Mouse (Mus musculus): ENCODE measurements around the gene Gm21921. TPM values are rescaled to one million over a fixed set of nuclear protein-coding genes. Genes with fewer than 3 reads are reported as not detected.
"Not testable (repeated sequence)": the region's sequence is repeated elsewhere in the genome, so short reads cannot be mapped to it uniquely, and the experiment has no call there.

Gene Gm21921
- polyA plus RNA-seq (2012; rRNA removed), result not detected in 2 replicates

DNA sequence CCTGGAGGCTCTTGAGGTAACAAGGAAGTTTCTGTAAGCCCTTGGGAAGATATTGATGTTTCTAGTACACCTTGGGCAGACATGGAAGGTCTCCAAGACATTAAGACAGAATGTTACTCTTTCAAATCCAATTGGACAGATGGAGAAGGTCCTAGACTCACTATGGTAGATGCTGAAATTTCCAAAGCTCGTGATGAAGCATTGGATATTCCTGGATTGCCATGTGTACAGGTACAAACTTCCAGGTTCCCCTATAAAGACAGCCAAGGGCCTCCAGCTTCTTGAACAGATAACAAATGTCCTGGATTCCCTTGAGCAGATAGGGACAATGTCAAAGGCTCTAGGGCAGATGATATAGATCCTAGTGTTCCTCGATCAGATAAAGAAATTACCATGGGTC is at the start of gene Gm21921:
Gm21921 (minus strand) TSS at position 101 of the 400 bp plus-strand sequence.
- not testable (repeated sequence) for DNase-seq; H3K4me3 ChIP-seq (replicated peaks; ENCODE audit: extremely low read depth, low read depth, low read length); H3K4me1 ChIP-seq (ENCODE audit: control insufficient read depth, insufficient read depth, low read length)
- no CpG with 5 or more reads among the region's 2 CpGs for WGBS
